Mouse (Mus musculus) heart, postnatal 14 days (tissue): ENCODE results near the gene Paqr4. TPM values are rescaled to one million over a fixed set of nuclear protein-coding genes. Genes with fewer than 3 reads are reported as not detected.

ENCODE experiments used
- DNase-seq, 2 experiments: peaks; one replicate each; pipeline ENCODE4 v3.0.0; 2021 to 2022
- intact Hi-C: fragments of 180-260 bp; cut with DNase I; formaldehyde crosslinking; loops from one replicate; pipeline ENCODE4 v1.15.1; 2025
- total RNA-seq, 2 experiments: library from RNA; stranded (reverse); gene quantifications; 2 replicates each; pipeline ENCODE4 v1.2.3; 2021

Paqr4 gene
- total RNA-seq, 2 experiments from 2014 or later, result 21.8 to 23.4 TPM

GRCm38 (mm10) chr17:23737493-23738445 lies 2.9 kb downstream of the Paqr4 start:
- no peak for DNase-seq
- intact Hi-C loops, result no loop called here

GRCm38 (mm10) chr17:23734341-23734740 lies 6.3 kb downstream of the Paqr4 start:
- DNase-seq, result no peak
- intact Hi-C loops, result no loop called here

- no peak for DNase-seq
- intact Hi-C loops, result no loop called here
These were observed 10.2 kb downstream of the Paqr4 start for GRCm38 (mm10) chr17:23730441-23730840.

GRCm38 (mm10) chr17:23726758-23727142 lies 13.9 kb downstream of the Paqr4 start:
- peak; percentile 85 to 89 for DNase-seq
- intact Hi-C loops, result no loop called here

- DNase-seq, result peak; percentile 97 to 98
- intact Hi-C loops, result no loop called here
These were observed 14.5 kb downstream of the Paqr4 start, which contains the start of gene Pkmyt1 for GRCm38 (mm10) chr17:23725999-23726757. Gene Pkmyt1 (plus strand): TSS chr17:23726336.

- no peak for DNase-seq
- intact Hi-C loops, result no loop called here
These were observed 15.2 kb downstream of the Paqr4 start for GRCm38 (mm10) chr17:23725477-23725876.

- DNase-seq, result no peak
These were observed 18.1 kb downstream of the Paqr4 start, which contains the start of gene 1520401A03Rik for GRCm38 (mm10) chr17:23722376-23723125. Gene 1520401A03Rik (minus strand): TSS chr17:23722783.

GRCm38 (mm10) chr17:23721886-23722285 lies 18.8 kb downstream of the Paqr4 start:
- intact Hi-C loops, result no loop called here
- no peak for DNase-seq

More at GRCm38 (mm10) chr17:23722376-23723125, 18.1 kb downstream of the Paqr4 start, which contains the start of gene 1520401A03Rik:
- intact Hi-C loops, result no loop called here

GRCm38 (mm10) chr17:23719455-23719854 lies 21.2 kb downstream of the Paqr4 start:
- DNase-seq, result no peak
- intact Hi-C loops, result no loop called here

GRCm38 (mm10) chr17:23717003-23717402 lies 23.7 kb downstream of the Paqr4 start:
- intact Hi-C loops, result no loop called here
- DNase-seq, result no peak

- intact Hi-C loops, result loop anchor here (2.0 kb wide), 2 partner anchors 45 to 135 kb away; partner anchors contain the start of gene Bicdl2
- peak; percentile 76 to 83 for DNase-seq
These were observed 34.5 kb downstream of the Paqr4 start for GRCm38 (mm10) chr17:23706212-23706611.

GRCm38 (mm10) chr17:23705525-23706104 lies 35.1 kb downstream of the Paqr4 start:
- intact Hi-C loops, result loop anchor here (2.0 kb wide), 2 partner anchors 45 to 135 kb away; partner anchors contain the start of gene Bicdl2
- DNase-seq, result no peak

GRCm38 (mm10) chr17:23704741-23705140 lies 35.9 kb downstream of the Paqr4 start:
- no peak for DNase-seq

GRCm38 (mm10) chr17:23703301-23703700 lies 37.4 kb downstream of the Paqr4 start:
- intact Hi-C loops, result loop anchor here (2.0 kb wide), 1 partner anchor 26 kb away; the partner anchor contains the start of gene Tnfrsf12a

More at GRCm38 (mm10) chr17:23704741-23705140, 35.9 kb downstream of the Paqr4 start:
- intact Hi-C loops, result no loop called here

GRCm38 (mm10) chr17:23700079-23700478 lies 40.6 kb downstream of the Paqr4 start:
- intact Hi-C loops, result no loop called here
- peak; percentile 87 to 90 for DNase-seq

More at GRCm38 (mm10) chr17:23703301-23703700, 37.4 kb downstream of the Paqr4 start:
- no peak for DNase-seq

GRCm38 (mm10) chr17:23699131-23700077 lies 41.3 kb downstream of the Paqr4 start:
- peak; percentile 64 to 66 for DNase-seq
- intact Hi-C loops, result no loop called here

- no peak for DNase-seq
- intact Hi-C loops, result no loop called here
These were observed 44.9 kb downstream of the Paqr4 start for GRCm38 (mm10) chr17:23695801-23696200.

- no peak for DNase-seq
- intact Hi-C loops, result no loop called here
These were observed 46.2 kb downstream of the Paqr4 start for GRCm38 (mm10) chr17:23694491-23694890.
